Mouse (Mus musculus): ENCODE measurements around the gene Gmpr2. TPM values are rescaled to one million over a fixed set of nuclear protein-coding genes. Genes with fewer than 3 reads are reported as not detected.

The Gmpr2 gene
- total RNA-seq (2015; ENCODE audit: low replicate concordance) (1.5 and 2.7 TPM in 2 replicates), total RNA-seq (2017; ENCODE audit: low replicate concordance) (6.9 and 8.5 TPM in 2 replicates)

GRCm38 (mm10) chr14:55671833-55672740 lies at the start of gene Gmpr2, which contains the start of gene Nedd8:
Gene Gmpr2 (plus strand): TSS chr14:55671941.
Gene Nedd8 (minus strand): TSS chr14:55672124.
- peak; percentile 98 for ATAC-seq (replicated peaks; ENCODE audit: low FRiP score, poor library complexity, severe bottlenecking)

DNA sequence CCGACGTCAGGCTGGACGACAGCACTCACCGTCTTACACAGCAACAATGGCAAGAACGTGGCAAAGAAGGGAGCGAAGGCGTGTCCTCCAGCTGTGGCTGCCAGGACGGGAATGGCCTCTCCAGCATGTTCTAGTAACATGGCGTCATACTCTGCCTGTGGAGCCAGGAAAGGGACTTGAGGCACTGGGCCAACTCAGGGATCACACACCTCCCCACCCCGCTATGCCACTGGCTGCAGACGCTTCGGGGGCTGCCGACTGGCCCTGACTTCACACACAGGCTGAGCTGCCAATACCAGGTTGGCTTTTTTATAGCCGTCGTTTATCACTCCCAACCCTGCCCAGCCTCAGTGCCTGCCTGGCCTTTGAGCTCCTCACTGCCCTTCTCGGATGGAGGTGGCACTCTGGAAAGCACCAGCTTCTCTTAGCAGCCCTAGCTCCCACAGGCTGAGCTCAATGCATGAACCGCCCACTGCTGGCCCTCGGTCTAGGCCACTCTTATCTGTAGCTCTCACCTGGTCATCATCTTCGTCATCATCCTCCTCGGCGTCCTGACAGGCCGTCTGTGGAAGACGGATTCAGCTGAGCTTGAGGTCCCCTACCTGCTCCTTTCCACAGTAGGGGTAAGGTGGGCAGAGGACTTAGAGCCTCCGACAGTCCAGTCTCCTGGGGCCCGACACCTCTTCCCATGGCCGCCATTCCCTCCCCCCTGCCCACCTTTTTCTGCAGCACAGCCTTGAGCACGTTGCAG lies 43.5 kb upstream of the Gmpr2 start:
- ATAC-seq (replicated peaks; ENCODE audit: low FRiP score, poor library complexity, severe bottlenecking): peak; percentile 54

DNA sequence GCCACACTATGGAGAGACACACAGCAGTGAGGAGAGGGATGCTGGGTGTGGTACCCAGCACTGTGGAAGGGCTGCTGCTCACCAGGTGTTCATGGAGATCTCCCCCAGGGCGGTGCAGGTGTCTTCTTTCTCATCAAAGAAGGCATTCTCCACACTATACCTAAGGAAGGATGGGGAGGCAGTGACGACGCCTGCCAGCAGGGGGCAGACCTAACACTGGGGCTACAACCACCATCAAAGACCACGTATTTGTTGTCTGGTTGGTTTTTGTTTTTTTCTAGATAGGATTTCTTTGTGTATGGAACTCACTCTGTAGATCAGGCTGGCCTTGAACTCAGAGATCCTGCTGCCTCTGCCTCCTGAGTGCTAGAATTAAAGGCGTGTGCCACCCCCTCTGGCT lies 42.4 kb upstream of the Gmpr2 start:
- ATAC-seq (replicated peaks; ENCODE audit: low FRiP score, poor library complexity, severe bottlenecking): peak; percentile 65

GRCm38 (mm10) chr14:55634874-55635522 lies 36.7 kb upstream of the Gmpr2 start:
- no peak for ATAC-seq (replicated peaks; ENCODE audit: low FRiP score, poor library complexity, severe bottlenecking)

- ATAC-seq (replicated peaks; ENCODE audit: low FRiP score, poor library complexity, severe bottlenecking): peak; percentile 87
Observed at GRCm38 (mm10) chr14:55635523-55636007, 36.2 kb upstream of the Gmpr2 start, which contains the start of gene Ipo4. Gene Ipo4 (minus strand): TSS chr14:55635957.

- ATAC-seq (replicated peaks; ENCODE audit: low FRiP score, poor library complexity, severe bottlenecking): no peak
Observed at GRCm38 (mm10) chr14:55637795-55638194, 33.9 kb upstream of the Gmpr2 start, which contains the start of gene Gm49378. Gene Gm49378 (minus strand): TSS chr14:55637895.

DNA sequence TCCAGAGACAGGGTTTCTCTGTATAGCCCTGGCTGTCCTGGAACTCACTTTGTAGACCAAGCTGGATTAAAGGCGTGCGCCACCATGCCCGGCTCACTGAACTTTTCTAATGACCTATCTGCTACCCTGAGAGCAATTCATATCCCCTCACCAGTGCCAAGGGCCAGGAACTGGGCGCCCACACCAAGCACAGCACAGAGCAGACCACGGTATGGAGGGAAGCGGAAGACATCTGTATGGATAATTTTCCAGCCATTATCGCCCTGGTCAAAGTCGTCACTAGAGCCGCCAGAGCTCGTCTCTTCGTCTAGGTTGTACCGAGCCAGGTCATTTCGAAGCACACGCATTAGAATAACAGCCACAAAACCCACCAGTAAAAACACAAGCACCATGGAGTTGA lies 30.9 kb upstream of the Gmpr2 start:
- ATAC-seq (replicated peaks; ENCODE audit: low FRiP score, poor library complexity, severe bottlenecking): no peak

DNA sequence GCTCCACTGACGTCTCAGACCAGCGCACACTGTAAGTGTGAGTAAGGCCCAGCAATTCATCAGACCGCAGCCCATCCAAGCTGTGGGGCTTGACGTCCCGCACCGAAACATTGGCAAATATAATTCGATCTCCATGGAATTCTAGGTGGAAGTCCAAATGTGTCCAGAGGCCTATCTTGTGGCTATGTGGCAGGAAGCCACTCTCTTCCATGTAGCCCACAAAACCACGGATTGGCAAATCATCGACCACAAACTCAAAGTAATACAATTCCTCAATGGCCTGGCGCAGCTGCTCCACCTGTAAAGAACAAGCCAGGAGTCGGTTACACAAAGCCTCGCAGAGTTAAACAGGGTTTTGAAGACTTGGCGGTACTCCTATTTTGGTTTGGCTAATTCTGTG lies 30.4 kb upstream of the Gmpr2 start:
- ATAC-seq (replicated peaks; ENCODE audit: low FRiP score, poor library complexity, severe bottlenecking): no peak

- ATAC-seq (replicated peaks; ENCODE audit: low FRiP score, poor library complexity, severe bottlenecking): peak; percentile 14
Observed at GRCm38 (mm10) chr14:55642679-55643059, 29.1 kb upstream of the Gmpr2 start.

DNA sequence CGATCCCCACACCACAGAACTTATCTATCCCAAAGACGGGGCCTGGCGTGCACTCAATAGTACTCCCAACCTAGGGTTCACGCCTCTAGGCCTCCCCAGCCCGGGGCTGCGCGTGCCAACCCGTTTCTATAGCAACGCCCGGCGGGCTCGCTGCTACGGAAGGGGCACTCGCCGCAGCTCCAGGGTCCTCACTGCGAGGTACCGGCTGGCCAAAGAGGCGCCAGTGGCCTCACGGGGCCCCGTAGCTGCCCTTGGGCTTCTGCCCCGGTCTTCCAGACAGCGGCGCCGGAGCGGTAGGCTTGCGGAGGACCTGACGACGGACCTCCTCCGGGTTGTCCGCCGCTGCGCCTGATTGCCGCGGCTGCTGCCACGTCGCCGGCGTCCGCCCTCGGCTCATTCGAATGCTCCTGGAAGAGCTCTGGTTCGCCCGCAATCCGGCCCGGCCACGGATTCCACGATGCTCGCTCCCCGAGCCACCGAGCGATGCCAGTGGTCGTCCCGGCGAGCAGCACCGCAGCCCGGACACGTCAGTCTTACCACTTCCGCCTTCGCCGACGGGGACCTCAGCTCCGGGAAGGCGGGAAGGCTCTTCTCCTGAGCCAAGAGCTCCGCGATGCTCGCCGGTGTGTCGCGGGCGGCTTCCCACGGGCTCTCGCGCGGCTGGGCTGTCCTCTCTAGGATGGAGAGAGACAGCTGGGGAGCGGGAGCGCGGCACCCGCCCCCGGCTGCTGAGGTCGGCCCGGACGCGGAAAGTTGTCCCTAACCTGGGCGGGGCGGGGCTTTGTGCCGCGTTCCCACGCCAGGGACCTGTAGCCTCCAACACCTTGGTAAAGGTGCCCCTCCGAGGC lies 28.5 kb upstream of the Gmpr2 start, which contains the start of gene Tm9sf1:
Tm9sf1 (minus strand) TSS at position 747 of the 848 bp plus-strand sequence.
- ATAC-seq (replicated peaks; ENCODE audit: low FRiP score, poor library complexity, severe bottlenecking): peak; percentile 85

DNA sequence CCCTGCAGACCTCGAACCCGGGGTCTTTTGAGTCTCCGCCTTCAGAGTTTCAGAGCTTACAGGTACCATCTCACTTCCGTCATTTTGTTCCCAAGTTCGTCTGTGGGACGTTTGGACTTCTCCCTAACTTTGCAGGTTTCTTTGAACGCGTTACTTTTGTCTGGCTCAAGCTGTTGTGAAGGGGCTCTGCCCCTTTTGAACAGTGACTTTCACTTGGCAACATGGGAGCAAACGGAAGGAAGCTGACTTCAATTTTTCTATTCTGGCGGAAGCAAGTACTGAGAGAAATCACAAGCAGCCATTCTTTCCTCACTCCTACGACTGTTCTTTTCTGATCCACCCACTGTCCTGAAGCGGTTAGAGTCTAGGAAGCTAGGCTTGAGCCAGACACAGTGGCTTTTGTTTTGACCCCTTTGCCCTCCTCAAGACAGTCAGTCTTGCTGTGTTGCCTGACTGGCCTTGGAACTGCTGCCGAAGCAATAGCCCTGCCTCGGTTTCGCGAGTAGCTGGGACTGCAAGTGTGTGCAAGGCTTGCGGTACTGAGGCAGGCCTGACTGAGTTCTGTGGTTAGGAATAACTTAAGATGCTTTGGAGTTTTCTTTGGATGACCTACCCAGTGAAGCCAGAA lies 27.4 kb upstream of the Gmpr2 start:
- no peak for ATAC-seq (replicated peaks; ENCODE audit: low FRiP score, poor library complexity, severe bottlenecking)

- ATAC-seq (replicated peaks; ENCODE audit: low FRiP score, poor library complexity, severe bottlenecking): no peak
Observed at GRCm38 (mm10) chr14:55649884-55650283, 21.9 kb upstream of the Gmpr2 start, which contains the start of gene Tssk4. Gene Tssk4 (plus strand): TSS chr14:55650184.

DNA sequence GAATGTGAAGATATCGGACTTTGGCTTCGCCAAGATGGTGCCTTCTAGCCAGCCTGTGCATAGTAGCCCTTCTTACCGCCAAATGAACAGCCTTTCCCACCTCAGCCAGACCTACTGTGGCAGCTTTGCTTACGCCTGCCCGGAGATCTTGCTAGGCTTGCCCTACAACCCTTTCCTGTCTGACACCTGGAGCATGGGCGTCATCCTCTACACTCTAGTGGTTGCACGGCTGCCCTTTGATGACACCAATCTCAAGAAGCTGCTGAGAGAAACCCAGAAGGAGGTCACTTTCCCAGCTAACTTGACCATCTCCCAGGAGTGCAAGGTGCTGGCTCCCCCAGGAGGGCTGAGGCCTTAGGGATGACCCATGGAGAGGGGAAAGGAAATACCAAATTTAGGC lies 20.2 kb upstream of the Gmpr2 start:
- no peak for ATAC-seq (replicated peaks; ENCODE audit: low FRiP score, poor library complexity, severe bottlenecking)

GRCm38 (mm10) chr14:55656935-55657334 lies 14.8 kb upstream of the Gmpr2 start:
- ATAC-seq (replicated peaks; ENCODE audit: low FRiP score, poor library complexity, severe bottlenecking): no peak

DNA sequence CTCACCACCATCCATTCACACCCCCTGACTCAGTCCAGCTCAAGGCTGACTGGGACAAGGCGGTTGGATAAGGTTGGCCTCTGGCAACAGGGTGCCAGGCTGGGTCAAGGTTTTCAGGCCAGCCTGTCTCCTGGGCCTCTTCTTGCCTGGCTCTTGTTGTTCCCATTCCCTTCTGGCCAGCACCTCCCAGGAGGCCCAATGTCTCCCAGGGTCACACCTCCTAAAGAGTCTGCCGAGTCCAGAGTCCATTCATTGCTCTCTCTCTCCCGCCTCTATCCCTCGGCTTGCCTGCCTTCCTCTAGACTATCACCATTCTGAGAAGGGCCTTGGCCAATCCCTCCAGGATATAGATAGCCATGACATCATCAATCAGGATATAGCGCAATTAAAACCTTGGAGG lies 13.7 kb upstream of the Gmpr2 start:
- no peak for ATAC-seq (replicated peaks; ENCODE audit: low FRiP score, poor library complexity, severe bottlenecking)

- ATAC-seq (replicated peaks; ENCODE audit: low FRiP score, poor library complexity, severe bottlenecking): peak; percentile 98
Observed at GRCm38 (mm10) chr14:55659960-55660573, 11.7 kb upstream of the Gmpr2 start, which contains the start of gene Mdp1. Gene Mdp1 (minus strand): TSS chr14:55660508.

GRCm38 (mm10) chr14:55660636-55661035 lies 11.1 kb upstream of the Gmpr2 start:
- ATAC-seq (replicated peaks; ENCODE audit: low FRiP score, poor library complexity, severe bottlenecking): no peak; the same call in 1 of the 2 replicates

DNA sequence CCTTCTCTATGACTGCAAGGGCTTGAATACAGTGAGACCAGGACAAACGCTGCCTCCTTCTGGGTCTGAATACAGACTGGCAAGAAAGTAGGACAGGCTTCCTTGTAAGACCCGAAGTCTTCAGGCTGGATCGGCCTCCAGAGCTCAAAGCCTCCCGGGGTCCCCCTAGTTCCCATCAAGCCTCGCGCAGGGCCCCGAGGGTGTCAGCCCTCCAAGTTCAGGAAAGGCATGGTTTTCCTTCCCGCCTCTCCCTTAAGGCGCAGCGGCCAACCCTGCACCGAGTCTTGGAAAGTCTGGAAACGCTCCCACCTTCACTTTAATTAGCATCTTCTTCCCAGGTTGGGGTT lies 282 bp upstream of the Gmpr2 start:
- peak; percentile 32 for ATAC-seq (replicated peaks; ENCODE audit: low FRiP score, poor library complexity, severe bottlenecking)
